Mouse (Mus musculus): ENCODE results near the gene Fibcd1. TPM values are rescaled to one million over a fixed set of nuclear protein-coding genes. Genes with fewer than 3 reads are reported as not detected.

Fibcd1 gene
- total RNA-seq, 2 experiments from 2014 or later: 7.9 to 11.4 TPM

DNA sequence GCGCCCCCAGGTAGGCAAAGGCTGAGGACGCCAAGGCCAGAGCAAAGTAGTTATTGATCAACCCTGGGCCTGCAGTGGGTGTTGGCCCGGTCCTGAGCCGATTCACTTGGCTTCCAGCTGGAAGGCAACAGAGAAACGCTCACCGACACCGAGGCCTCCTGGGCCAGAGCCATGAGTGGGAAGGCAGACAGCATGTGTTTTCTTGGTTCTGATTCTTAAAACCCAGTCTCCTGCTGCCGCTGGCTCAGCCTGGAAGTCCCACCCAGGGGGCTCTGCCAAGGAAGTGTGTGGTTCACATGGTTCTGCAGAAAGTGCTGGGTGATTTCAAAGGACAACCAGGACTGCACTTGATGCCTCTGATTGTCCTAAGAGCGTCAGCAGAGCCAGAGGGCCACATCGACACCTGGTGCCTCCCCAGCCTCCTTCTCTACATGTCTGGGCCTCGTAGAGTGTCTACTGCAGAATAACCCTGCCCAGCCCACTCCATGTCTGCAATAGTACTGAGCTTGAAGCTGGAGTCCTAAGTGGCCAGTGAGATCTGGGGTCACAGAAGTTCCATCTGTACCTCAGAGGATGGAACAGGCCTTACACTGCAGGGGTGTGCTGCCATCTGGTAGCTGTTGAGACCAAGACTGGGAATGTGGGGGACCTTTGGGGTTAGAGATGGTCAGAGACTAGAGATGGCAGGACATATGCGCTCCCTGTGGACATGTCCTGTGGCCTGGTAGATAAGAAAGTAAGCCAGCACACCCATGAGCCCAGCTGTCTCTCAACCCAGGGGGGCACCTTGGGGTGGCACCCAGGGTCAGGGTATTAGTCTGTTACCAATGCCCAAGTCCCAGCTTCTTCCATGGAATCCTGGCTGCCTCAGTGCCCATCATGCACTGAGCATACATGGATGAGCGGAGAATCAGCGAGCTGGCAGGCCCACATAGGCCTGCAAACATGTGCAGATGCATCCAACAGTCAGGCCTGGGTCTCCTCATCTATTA, 19.4 kb downstream of the Fibcd1 start:
- no peak for TF ChIP-seq CTCF (IDR thresholded peaks at IDR 0.05)
- Histone ChIP-seq H3K4me3 (no peak overlapping the region), H3K27ac (no peak overlapping the region)
- intact Hi-C loops (cut with DNase I): no loop called here
- DNase-seq (ENCODE audit: extremely low spot score in 1 of 2, low spot score in 2 of 2): no peak

DNA sequence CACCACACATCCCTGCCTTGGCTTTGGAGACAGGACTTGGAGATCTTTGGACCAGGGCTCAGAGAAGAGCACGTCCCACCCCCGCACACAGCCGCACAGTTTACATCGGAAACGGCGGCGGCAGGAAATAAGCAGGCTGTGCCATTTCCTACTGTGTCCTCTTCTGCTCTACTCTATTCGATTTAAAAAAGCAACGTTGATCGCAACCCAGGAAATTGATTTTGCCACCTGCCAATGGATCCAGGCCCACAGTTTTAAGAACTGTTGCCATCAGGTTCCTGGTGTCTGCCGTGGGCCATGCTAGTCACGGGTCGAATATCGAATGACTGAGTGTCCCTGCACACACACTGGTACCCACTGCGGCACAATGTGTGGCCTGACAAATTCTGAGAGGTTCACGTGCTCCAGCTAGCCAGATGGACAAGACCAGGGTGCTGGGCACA, 20.3 kb downstream of the Fibcd1 start:
- no peak for TF ChIP-seq CTCF (IDR thresholded peaks at IDR 0.05)
- no peak for DNase-seq (ENCODE audit: extremely low spot score in 1 of 2, low spot score in 2 of 2)
- no peak overlapping the region for H3K27ac ChIP-seq
- H3K4me3 ChIP-seq: no peak overlapping the region
- intact Hi-C loops (cut with DNase I): no loop called here

DNA sequence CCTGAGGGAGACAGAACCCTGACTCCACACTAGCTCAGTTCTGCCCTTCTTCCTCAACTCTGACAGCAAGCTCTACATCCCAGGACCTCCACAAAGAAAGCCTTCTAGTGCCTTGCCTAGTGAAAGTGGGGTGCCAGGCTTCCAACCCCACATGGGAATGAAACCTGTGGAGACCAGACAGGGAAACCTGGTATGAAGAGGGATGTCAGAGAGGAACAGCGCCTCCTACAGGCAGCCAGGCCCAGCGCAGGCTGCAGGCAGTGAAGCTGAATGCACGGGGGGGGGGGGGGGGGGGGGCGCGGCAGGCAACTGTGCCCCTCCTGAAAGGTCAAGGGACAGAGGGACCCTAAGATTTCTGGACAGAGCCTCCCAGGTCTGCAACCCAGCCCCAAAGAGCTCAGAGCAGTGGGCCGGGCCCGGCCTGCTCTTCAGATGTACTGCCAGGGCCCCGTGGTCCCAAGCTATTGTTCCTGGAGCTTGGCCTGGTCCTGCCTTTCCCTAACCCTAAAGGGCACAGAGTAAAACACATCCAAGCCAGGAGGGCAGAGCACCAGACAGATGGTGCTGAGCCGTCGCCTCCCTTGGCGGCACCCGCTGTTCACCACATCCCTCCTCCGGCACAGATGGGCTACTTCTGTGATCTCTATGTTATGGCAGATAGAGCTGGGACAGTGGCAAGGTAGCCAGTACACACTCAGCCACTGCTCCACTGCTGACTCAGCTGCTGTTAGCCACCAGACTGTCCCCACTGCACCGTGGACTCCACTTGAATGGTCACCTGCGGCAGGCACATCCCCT, 21.7 kb downstream of the Fibcd1 start:
- intact Hi-C loops (cut with DNase I): no loop called here
- DNase-seq (ENCODE audit: extremely low spot score in 1 of 2, low spot score in 2 of 2): no peak
- peak; percentile 53 for TF ChIP-seq CTCF (IDR thresholded peaks at IDR 0.05)

DNA sequence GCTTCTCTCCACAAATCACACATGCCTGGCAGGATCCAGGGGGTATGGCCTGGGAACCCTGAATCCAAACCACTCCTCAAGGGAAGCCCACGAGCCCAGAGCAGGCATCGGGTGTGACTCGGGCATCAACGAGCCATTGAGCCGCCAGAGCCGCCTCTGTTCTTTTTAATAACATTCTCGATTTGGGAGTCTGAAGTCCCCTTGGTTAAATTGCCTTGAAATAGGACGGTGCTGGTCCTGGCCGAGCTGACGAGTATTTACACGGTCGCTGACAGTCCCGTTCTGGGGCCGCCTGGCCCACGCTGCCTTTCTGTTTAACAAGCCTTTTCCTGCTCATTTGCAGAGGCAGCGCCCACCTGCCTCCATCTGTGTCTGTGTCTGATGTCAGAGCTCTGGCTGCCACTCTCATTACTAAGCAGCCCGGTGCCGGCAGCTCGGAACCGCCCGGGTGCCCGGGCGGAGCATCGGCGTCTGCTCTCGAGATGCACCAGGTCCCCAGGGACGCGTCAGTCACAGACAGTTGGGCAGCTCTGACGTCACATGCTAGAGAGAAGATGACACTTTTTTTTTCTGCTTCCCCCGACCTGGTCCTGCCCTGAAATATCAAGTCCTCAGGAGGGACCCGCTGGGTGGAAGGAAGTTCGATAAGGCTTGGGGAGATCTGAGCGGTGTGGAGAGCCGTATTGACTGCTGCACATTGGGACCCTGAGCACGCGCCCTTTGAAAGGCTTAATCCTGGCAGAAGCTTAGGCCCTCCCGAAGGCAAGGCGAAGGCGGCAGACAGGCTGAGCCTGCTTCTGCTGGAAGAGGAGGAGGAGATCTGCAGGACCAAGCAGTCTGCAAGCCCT, 23.1 kb downstream of the Fibcd1 start:
- H3K27ac ChIP-seq: peak overlapping the region; percentile 24; the same call in 1 of the 2 replicates

More for the DNA sequence above, 21.7 kb downstream of the Fibcd1 start:
- Histone ChIP-seq H3K27ac (no peak overlapping the region), H3K4me3 (no peak overlapping the region)

DNA sequence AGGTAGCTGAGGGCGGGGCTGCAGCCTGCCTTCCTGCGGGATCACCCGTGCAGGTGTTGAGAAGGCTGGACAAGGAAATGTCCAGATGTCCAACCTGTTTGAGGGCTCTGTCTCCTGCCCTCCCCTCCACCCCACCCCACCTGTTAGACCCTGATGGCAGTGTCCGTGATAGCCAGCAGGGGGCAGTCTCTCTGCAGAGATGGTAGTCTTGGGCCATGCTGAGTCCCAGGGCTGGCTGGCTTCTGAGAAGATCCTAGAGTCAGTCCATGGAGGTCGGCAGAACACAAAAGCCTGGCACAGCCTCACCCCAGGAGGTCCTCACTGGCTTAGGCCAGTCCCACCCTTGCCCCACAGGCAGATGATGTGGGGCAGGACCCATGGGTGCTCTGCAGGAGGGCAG, 30.4 kb downstream of the Fibcd1 start:
- Histone ChIP-seq H3K27ac (no peak overlapping the region), H3K4me3 (no peak overlapping the region)
- intact Hi-C loops (cut with DNase I): loop anchor here (1.0 kb wide), 2 partner anchors 70 to 100 kb away; no protein-coding TSS in a partner anchor
- DNase-seq (ENCODE audit: extremely low spot score in 1 of 2, low spot score in 2 of 2): peak; percentile 58 to 70
- TF ChIP-seq CTCF (IDR thresholded peaks at IDR 0.05): peak; percentile 78

More for the DNA sequence above, 23.1 kb downstream of the Fibcd1 start:
- intact Hi-C loops (cut with DNase I): no loop called here
- peak overlapping the region; percentile 27 for H3K4me3 ChIP-seq
- TF ChIP-seq CTCF (IDR thresholded peaks at IDR 0.05): no peak
- DNase-seq (ENCODE audit: extremely low spot score in 1 of 2, low spot score in 2 of 2): peak; percentile 71 to 77

DNA sequence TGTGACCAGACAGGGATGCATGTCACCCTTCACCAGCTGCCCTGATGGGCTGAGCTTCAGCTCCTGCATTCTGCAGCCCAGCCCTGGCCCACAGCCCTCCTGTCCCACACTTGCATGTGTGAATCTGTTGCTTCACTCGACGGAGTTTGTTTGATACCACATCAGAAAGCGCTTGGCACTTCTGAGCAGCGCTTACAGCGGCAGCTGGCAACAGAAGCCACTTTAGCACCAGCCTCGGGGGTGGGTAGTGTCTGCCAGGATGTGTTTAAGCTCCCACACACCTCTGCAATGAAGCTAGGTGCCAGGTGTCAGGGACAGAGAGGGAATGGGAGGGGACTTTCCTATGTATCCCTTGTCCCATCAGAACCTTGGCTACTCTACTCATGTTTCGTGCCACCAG, 31.1 kb downstream of the Fibcd1 start:
- TF ChIP-seq CTCF (IDR thresholded peaks at IDR 0.05): no peak
- peak; percentile 37 to 51 for DNase-seq (ENCODE audit: extremely low spot score in 1 of 2, low spot score in 2 of 2)
- H3K27ac ChIP-seq: no peak overlapping the region
- H3K4me3 ChIP-seq: no peak overlapping the region
- intact Hi-C loops (cut with DNase I): loop anchor here (1.0 kb wide), 2 partner anchors 71 to 101 kb away; no protein-coding TSS in a partner anchor

DNA sequence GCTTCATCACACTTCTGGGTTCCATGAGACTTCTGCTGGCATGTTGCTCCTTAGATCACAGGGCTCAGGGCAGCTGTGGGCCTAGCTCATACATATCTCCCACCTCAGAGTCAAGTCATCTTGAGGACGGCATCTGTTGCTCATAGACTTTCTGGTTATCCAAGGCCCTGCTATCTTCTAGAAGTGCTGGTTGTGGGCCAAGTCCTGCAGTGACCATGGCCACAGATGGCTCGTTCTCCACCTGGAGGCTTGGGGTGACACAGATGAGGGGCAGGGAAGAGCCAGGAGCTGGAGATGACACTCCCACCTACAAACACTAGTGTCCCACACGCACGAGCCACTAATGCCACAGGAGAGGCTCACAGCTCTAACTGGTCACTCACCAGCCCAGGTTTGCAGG, 32.2 kb downstream of the Fibcd1 start:
- intact Hi-C loops (cut with DNase I): no loop called here
- TF ChIP-seq CTCF (IDR thresholded peaks at IDR 0.05): no peak
- H3K4me3 ChIP-seq: no peak overlapping the region
- DNase-seq (ENCODE audit: extremely low spot score in 1 of 2, low spot score in 2 of 2): no peak
- no peak overlapping the region for H3K27ac ChIP-seq

DNA sequence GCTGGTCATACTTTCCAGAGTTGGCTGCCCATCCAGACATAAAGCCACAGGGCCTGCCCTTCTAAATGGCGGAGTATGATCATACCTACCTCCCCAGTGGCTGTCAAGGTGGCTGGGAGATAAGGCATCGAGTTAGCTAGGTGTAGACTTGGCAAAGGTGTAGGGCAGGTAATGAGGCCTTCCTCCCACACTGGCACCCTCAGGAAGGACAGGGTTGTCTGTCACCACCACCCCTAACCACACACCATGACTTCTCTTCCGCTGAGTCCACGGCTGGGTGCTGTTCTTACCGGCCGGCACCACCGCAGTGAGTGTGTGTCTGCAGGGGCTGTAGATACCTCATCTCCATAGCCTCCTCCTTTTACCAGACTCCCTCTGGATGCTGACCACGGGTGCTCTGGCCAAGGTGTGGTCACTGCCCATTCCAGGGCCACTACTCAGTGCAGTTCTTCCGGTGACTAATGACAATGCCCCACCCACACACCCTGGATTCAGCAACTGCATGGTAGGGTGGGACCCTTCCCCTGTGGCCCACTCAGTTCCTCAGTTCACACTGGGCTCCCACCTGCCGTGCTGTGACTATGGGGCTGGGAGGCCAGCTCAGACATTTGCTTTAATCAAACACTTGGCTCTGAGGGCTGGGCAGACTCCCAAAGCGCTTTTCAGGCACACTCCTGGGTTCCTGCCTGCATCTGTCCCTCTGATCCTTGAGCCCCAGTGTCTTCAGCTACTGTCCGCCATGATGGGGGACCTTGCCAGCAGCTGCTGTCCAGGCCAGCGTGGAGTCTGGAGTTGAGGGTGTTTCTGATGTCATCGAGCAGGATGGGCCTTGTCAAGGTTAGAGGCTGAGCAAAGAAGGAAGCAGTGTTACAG, 34.5 kb downstream of the Fibcd1 start:
- intact Hi-C loops (cut with DNase I): no loop called here
- H3K27ac ChIP-seq: no peak overlapping the region

DNA sequence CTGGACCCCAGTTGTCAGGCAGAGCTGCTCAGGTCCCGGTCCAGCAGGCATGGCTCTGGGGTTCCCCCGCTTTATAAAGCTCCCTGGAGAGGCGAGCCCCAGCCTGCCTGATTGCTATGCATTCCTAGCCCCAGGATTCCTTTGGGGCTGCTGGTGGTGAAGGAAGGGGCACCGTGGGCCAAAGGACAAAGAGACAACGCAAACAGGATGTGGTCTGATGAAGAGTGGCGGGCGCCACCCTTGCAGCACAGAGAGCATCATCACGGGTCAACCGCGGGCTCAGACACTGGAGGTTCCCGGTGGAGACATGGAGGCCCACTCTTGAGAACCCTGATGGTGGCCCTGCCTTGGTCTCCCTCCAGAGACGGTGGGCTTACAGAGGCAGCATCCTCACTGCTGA, 35.4 kb downstream of the Fibcd1 start, which contains the start of gene Qrfp:
TSS of gene Qrfp (minus strand) at position 137 of the 400 bp plus-strand sequence.
- Histone ChIP-seq H3K4me3 (no peak within 1 kb of the TSS), H3K27ac (no peak within 1 kb of the TSS)
- intact Hi-C loops (cut with DNase I): no loop called here
- no peak for TF ChIP-seq CTCF (IDR thresholded peaks at IDR 0.05)
- no peak for DNase-seq (ENCODE audit: extremely low spot score in 1 of 2, low spot score in 2 of 2)

More for the DNA sequence above, 34.5 kb downstream of the Fibcd1 start:
- no peak overlapping the region for H3K4me3 ChIP-seq
- no peak for TF ChIP-seq CTCF (IDR thresholded peaks at IDR 0.05)
- DNase-seq (ENCODE audit: extremely low spot score in 1 of 2, low spot score in 2 of 2): no peak

DNA sequence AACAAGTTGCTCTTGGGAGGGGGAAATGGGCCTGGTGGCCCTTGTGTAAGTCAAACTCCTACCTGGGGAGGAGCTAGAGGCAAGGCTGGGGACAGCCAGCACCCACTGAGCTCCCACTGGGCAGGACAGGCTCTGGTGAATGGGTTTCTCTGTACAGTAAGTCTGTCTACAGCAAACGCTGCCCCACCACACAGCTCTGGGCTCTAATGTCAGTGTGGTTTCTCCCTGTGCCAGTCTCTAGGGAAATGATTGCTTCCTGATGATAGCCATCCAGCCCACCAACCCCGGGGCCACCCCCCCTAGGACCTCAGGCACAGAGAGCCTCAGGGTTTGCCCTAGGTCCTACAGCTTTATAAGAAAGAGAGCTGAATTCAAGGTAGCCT, 36.5 kb downstream of the Fibcd1 start:
- Histone ChIP-seq H3K27ac (no peak overlapping the region), H3K4me3 (no peak overlapping the region)
- no peak for DNase-seq (ENCODE audit: extremely low spot score in 1 of 2, low spot score in 2 of 2)
- TF ChIP-seq CTCF (IDR thresholded peaks at IDR 0.05): no peak
- intact Hi-C loops (cut with DNase I): no loop called here
